Mouse (Mus musculus): ENCODE measurements at regions not wholly inside any gene's neighbourhood (a gene's known extent, or its start where the extent isn't known, plus 50 kb on each side); places are given as distances from the start of the nearest gene placed in this dataset.

GRCm38 (mm10) chr7:113081120-113081519, 126.1 kb upstream of the Arntl start:
- TF ChIP-seq POLR2A (IDR thresholded peaks at IDR 0.05; ENCODE audit: insufficient read length, low read depth), result no peak
- no peak for TF ChIP-seq USF1 (IDR thresholded peaks at IDR 0.05; ENCODE audit: low read depth)
- TF ChIP-seq MAX (IDR thresholded peaks at IDR 0.05; ENCODE audit: low read depth), result no peak
- TF ChIP-seq REST (IDR thresholded peaks at IDR 0.05; ENCODE audit: insufficient read depth, insufficient read length), result no peak
- TF ChIP-seq E2F4 (IDR thresholded peaks at IDR 0.05; ENCODE audit: insufficient read depth), result no peak
- TF ChIP-seq TCF3 (IDR thresholded peaks at IDR 0.05; ENCODE audit: insufficient read length, low read depth), result no peak
- no peak for TF ChIP-seq SRF (IDR thresholded peaks at IDR 0.05; ENCODE audit: control insufficient read depth, insufficient read length, low read depth)
- TF ChIP-seq TCF12 (IDR thresholded peaks at IDR 0.05; ENCODE audit: insufficient read depth, poor library complexity, severe bottlenecking), result no peak
- no peak for TF ChIP-seq POLR2AphosphoS2 (IDR thresholded peaks at IDR 0.05; ENCODE audit: insufficient read length, low read depth)
- no peak for TF ChIP-seq CEBPB (IDR thresholded peaks at IDR 0.05; ENCODE audit: insufficient read depth, poor library complexity, severe bottlenecking)
- no peak for TF ChIP-seq MYOG (IDR thresholded peaks at IDR 0.05; ENCODE audit: control insufficient read depth in 1 of 3, insufficient read depth in 1 of 3, insufficient read length in 2 of 3, low read depth in 2 of 3)
- TF ChIP-seq MYOD1 (IDR thresholded peaks at IDR 0.05; ENCODE audit: control insufficient read depth in 1 of 3, insufficient read length in 2 of 3, low read depth in 2 of 3), result no peak
